Mouse (Mus musculus) heart, postnatal 0 days (tissue): ENCODE measurements around the gene Smad3.

Experiments used
- CTCF ChIP-seq: IDR thresholded peaks from 2 replicates; pipeline ENCODE4 v1.5.1; 2016; ENCODE audit warnings: antibody characterized with exemption, control low read depth, low read depth
- EP300 ChIP-seq: IDR thresholded peaks from 2 replicates; pipeline ENCODE4 v1.6.1; 2016; ENCODE audit warnings: antibody characterized with exemption, low read depth

- TF ChIP-seq EP300 (no peak), CTCF (no peak)
Measured at GRCm38 (mm10) chr9:63796429-63796828, 38.6 kb upstream of the Smad3 start.
